Mouse (Mus musculus) bone marrow, adult 2 months (tissue): ENCODE measurements around the gene Grin2a.

Experiments used
- CTCF ChIP-seq: fragments of 200-500 bp; IDR thresholded peaks from 2 replicates; pipeline ENCODE4 v1.5.1; 2011; ENCODE audit warnings: low read length, control low read depth; ENCODE audit not compliant: control insufficient read depth, insufficient read depth
- POLR2A ChIP-seq: fragments of 200-500 bp; IDR thresholded peaks from 2 replicates; pipeline ENCODE4 v1.6.1; 2011; ENCODE audit warnings: low read depth, mild to moderate bottlenecking, control low read depth, low read length, borderline replicate concordance; ENCODE audit not compliant: control insufficient read depth

GRCm38 (mm10) chr16:9900196-9900595 is 95.2 kb downstream of the Grin2a start:
- TF ChIP-seq CTCF: no peak
- no peak for TF ChIP-seq POLR2A
